Mouse (Mus musculus): ENCODE measurements around the gene Dkkl1.

- TF ChIP-seq CTCF (IDR thresholded peaks at IDR 0.05; ENCODE audit: borderline replicate concordance, insufficient read depth, low read length) (no peak), POLR2A (IDR thresholded peaks at IDR 0.05; ENCODE audit: low read depth, low read length) (no peak)
These were observed 21.8 kb downstream of the Dkkl1 start for GRCm38 (mm10) chr7:45190186-45190585.

Measured in embryonic fibroblast, embryonic 13.5 days (primary cell).